Mouse (Mus musculus) spleen, adult 18-20 months (tissue): Measurements from ENCODE around the gene Map3k11.

Experiments used
- DNase-seq, 2 experiments: peaks; one replicate each; pipeline ENCODE4 v3.0.0; 2022; ENCODE audit warnings: mixed read lengths in 2 of 2

Gene Map3k11

GRCm38 (mm10) chr19:5740320-5741317, 52.1 kb downstream of the Map3k11 start, which contains the start of gene Ltbp3:
Gene Ltbp3 (plus strand): TSS chr19:5740904.
- no peak for DNase-seq

- DNase-seq = peak in 1 of 2 experiments; percentile 25
Observed at GRCm38 (mm10) chr19:5741641-5742240, 53.2 kb downstream of the Map3k11 start.

- DNase-seq = no peak
Observed at GRCm38 (mm10) chr19:5742241-5742641, 53.7 kb downstream of the Map3k11 start.

GRCm38 (mm10) chr19:5743576-5743975, 55.0 kb downstream of the Map3k11 start:
- DNase-seq = no peak

GRCm38 (mm10) chr19:5745756-5746710, 57.5 kb downstream of the Map3k11 start:
- no peak for DNase-seq

GRCm38 (mm10) chr19:5746907-5747363, 58.4 kb downstream of the Map3k11 start:
- DNase-seq = no peak

GRCm38 (mm10) chr19:5749476-5749875, 60.9 kb downstream of the Map3k11 start:
- no peak for DNase-seq

- no peak for DNase-seq
Observed at GRCm38 (mm10) chr19:5750951-5751350, 62.4 kb downstream of the Map3k11 start.

- no peak for DNase-seq
Observed at GRCm38 (mm10) chr19:5751742-5752141, 63.2 kb downstream of the Map3k11 start.
